Mouse (Mus musculus) cortical plate, adult 2 months (tissue): ENCODE measurements at regions not wholly inside any gene's neighbourhood (a gene's known extent, or its start where the extent isn't known, plus 50 kb on each side); places are given as distances from the start of the nearest gene placed in this dataset.
A peak's percentile ranks its signal among the peaks of the same experiment; 100 is the strongest.

Source experiments
- H3K27ac ChIP-seq: fragments of 200-500 bp; 2 replicates; pipeline ENCODE4 v1.5.1; 2012; ENCODE audit warnings: low read length, control low read depth, inconsistent platforms; ENCODE audit not compliant: insufficient read depth
- H3K4me1 ChIP-seq: fragments of 200-500 bp; 2 replicates; pipeline ENCODE4 v1.6.1; 2011; ENCODE audit warnings: low read length; ENCODE audit not compliant: control insufficient read depth, insufficient read depth
- H3K4me3 ChIP-seq: fragments of 200-500 bp; 2 replicates; pipeline ENCODE4 v1.5.1; 2011; ENCODE audit warnings: mild to moderate bottlenecking, low read length, control low read depth; ENCODE audit not compliant: insufficient read depth
- CTCF ChIP-seq: fragments of 200-500 bp; IDR thresholded peaks from 2 replicates; pipeline ENCODE4 v1.5.1; 2011; ENCODE audit warnings: mild to moderate bottlenecking, control low read depth, low read length; ENCODE audit not compliant: insufficient read depth; ENCODE audit errors: extremely low read depth
- POLR2A ChIP-seq: fragments of 200-500 bp; IDR thresholded peaks from 2 replicates; pipeline ENCODE4 v1.6.1; 2011; ENCODE audit warnings: mild to moderate bottlenecking, low read length, control low read depth; ENCODE audit not compliant: insufficient read depth; ENCODE audit errors: extremely low read depth

GRCm38 (mm10) chr12:50967168-50967810 is 318.4 kb upstream of the Prkd1 start:
- no peak overlapping the region for H3K4me3 ChIP-seq
- TF ChIP-seq CTCF (no peak), POLR2A (no peak)
- H3K4me1 ChIP-seq, result no peaks in the 10 kb centered on the region; the same call in 1 of the 2 replicates
- H3K27ac ChIP-seq, result no peak overlapping the region

GRCm38 (mm10) chr12:50953971-50954370 is 305.1 kb upstream of the Prkd1 start:
- H3K4me3 ChIP-seq, result no peak overlapping the region
- H3K27ac ChIP-seq, result no peak overlapping the region
- TF ChIP-seq POLR2A (no peak), CTCF (no peak)
- H3K4me1 ChIP-seq, result no peaks in the 10 kb centered on the region

DNA sequence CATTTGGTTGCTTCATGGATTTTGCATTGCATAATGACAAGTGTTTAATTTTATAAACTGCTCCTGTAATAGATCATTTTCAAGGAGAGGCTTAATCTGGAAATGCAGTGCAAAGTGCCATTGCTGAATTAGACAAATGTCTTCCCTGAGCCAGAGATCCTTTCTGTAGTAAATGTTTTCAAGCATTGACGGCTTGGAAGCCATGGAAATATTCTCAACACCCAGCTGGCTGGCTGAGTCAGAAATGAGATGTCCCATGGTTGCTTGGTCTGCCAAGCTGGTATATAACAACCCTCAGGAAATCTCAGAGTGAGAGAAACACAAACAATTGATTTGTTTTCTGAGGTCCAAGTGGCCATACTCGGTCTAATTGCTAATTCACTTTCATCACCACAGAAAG is 298.1 kb upstream of the Prkd1 start:
- no peak for TF ChIP-seq CTCF
- no peak for TF ChIP-seq POLR2A
- H3K4me3 ChIP-seq, result no peak overlapping the region
- 0 out of 2 replicates have a peak, but pooled peaks cover 1% of the 10 kb centered on the region for H3K4me1 ChIP-seq
- H3K27ac ChIP-seq, result 0 out of 2 replicates have a peak overlapping the region, but pooled peaks have one; percentile 50

DNA sequence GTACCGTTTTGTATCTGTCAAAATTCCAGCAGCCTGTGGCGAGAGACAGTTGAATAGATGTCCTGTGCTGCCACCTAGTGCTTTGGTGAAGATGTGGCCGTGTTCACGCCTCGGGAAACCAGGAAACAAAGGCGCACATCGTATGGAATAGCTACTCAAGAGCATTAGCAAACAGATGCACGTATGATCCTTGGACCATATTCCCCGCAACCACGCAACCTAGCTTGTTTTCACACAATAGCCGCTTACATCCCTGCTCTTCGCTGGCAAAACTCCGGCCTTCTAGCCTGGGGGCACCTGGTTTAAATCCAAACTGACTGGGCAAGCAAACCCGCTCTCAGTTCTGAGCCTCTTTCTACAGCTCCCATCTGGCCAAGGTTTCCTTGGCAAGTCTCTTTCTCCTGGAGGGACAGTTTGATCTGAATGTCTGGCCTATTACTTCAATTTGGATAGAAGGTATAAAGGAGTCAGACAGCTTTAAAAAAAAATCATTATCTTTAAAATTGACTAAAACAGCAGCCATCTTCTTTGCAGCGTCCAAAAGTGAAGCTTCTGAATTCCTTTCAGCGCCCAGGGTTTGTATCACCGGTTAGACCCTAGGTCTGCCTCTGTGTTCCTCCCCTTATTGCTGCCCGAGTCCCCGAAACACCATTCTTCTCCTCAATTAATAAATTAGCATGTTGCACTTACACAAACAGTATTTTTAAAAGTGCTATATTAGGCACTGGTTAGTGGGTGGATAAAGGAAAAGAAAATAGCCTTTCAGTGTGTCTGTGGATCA is 295.0 kb upstream of the Prkd1 start:
- TF ChIP-seq POLR2A (no peak), CTCF (peak; percentile 94)
- Histone ChIP-seq H3K4me1 (0 out of 2 replicates have a peak, but pooled peaks cover 1% of the 10 kb centered on the region), H3K27ac (no peak overlapping the region), H3K4me3 (peak overlapping the region; percentile 4; the same call in 1 of the 2 replicates)

GRCm38 (mm10) chr12:50943340-50943739 is 294.4 kb upstream of the Prkd1 start:
- no peak overlapping the region for H3K27ac ChIP-seq
- H3K4me1 ChIP-seq, result 0 out of 2 replicates have a peak, but pooled peaks cover 1% of the 10 kb centered on the region
- TF ChIP-seq CTCF (no peak), POLR2A (no peak)
- no peak overlapping the region for H3K4me3 ChIP-seq

GRCm38 (mm10) chr12:50935516-50935915 is 286.6 kb upstream of the Prkd1 start:
- Histone ChIP-seq H3K4me1 (no peaks in the 10 kb centered on the region), H3K4me3 (no peak overlapping the region), H3K27ac (no peak overlapping the region)
- TF ChIP-seq POLR2A (no peak), CTCF (no peak)

DNA sequence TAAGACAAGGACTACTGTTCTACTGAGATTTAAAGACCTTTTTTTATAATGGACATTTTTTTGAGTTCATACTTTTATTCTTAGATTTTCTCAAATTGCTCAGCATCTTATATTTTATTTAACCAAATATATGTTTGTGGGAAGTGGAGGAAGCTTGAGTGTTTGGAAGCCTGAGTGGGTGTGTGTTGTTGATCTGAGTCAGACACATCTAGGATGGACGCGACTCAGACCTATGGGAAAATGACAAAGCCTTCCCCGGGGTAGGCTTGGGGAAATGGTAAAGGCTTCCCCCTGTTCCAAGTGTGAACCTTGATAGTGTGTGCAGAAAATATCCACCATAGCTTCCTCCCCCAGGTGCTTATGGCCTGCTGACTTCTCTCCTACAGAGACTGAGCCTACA is 283.6 kb upstream of the Prkd1 start:
- H3K27ac ChIP-seq, result no peak overlapping the region
- no peak for TF ChIP-seq CTCF
- no peak for TF ChIP-seq POLR2A
- no peaks in the 10 kb centered on the region for H3K4me1 ChIP-seq
- H3K4me3 ChIP-seq, result no peak overlapping the region

DNA sequence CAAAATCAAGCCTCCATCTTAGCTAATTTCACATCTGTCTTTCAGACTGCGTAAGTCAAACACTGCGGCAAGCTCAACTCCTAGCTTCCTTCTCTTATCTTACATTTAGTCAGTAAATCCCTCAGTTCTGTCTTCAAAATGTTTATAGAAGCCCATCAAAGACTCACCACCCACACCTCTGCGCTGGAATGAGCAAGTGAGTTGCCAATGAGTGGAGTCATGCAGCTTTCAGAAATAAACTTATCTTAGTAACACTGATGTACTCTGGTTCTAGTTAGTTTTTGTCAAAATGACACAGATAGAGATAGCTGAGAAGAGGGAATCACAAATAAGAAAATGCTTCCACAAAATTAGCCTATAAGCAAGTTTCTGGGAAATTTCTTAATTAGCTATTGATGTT is 280.7 kb upstream of the Prkd1 start:
- H3K27ac ChIP-seq, result no peak overlapping the region
- no peaks in the 10 kb centered on the region for H3K4me1 ChIP-seq
- H3K4me3 ChIP-seq, result no peak overlapping the region
- TF ChIP-seq POLR2A (no peak), CTCF (no peak)

- H3K4me1 ChIP-seq, result no peaks in the 10 kb centered on the region
- H3K4me3 ChIP-seq, result no peak overlapping the region
- TF ChIP-seq POLR2A, result no peak
- no peak for TF ChIP-seq CTCF
- no peak overlapping the region for H3K27ac ChIP-seq
Measured at GRCm38 (mm10) chr12:50926234-50926633, 277.3 kb upstream of the Prkd1 start.

GRCm38 (mm10) chr12:50921739-50922138 is 272.8 kb upstream of the Prkd1 start:
- no peak for TF ChIP-seq CTCF
- Histone ChIP-seq H3K4me1 (no peaks in the 10 kb centered on the region), H3K27ac (no peak overlapping the region), H3K4me3 (no peak overlapping the region)
